Mouse (Mus musculus) spleen, adult 10 weeks (tissue): Measurements from ENCODE around the gene Ldhc. TPM values are rescaled to one million over a fixed set of nuclear protein-coding genes. Genes with fewer than 3 reads are reported as not detected.

ENCODE experiments used
- polyA plus RNA-seq: library from polyadenylated mRNA; stranded (reverse); fragments of 350-450 nt; fragmentation: Illumina TruSeq; extraction: RNeasy Lipid Tissue Mini Kit (QIAGEN cat#74804); gene quantifications from one replicate; pipeline ENCODE4 v1.2.3, GENCODE M21; 2015; ENCODE audit warnings: low replicate concordance; ENCODE audit not compliant: insufficient read depth

Ldhc gene
- polyA plus RNA-seq, result not detected

GRCm38 (mm10) chr7:46860996-46861395, at the start of gene Ldhc:
TSS of gene Ldhc (plus strand) at chr7:46861203.

GRCm38 (mm10) chr7:46840787-46841525, 20.0 kb upstream of the Ldhc start, which contains the start of gene Ldha:
TSS of gene Ldha (plus strand) at chr7:46841475.

GRCm38 (mm10) chr7:46919551-46920176, 58.7 kb downstream of the Ldhc start, which contains the start of gene Tsg101:
TSS of gene Tsg101 (minus strand) at chr7:46919969.

Other genes starting within 250 kb of the Ldhc start
- 7.7 TPM for gene Sergef, start 221.4 kb upstream of the Ldhc start, polyA plus RNA-seq
- 0.19 TPM for gene Tph1, start 188.7 kb upstream of the Ldhc start, polyA plus RNA-seq
- 12.1 TPM for gene Saal1, start 150.5 kb upstream of the Ldhc start, polyA plus RNA-seq
- 1.1 TPM for gene Saa3, start 145.5 kb upstream of the Ldhc start, polyA plus RNA-seq
- gene Saa4, start 128.6 kb upstream of the Ldhc start, polyA plus RNA-seq, result not detected
- gene Saa1, start 118.2 kb upstream of the Ldhc start, polyA plus RNA-seq, result not detected
- not detected for gene Saa2, start 109.4 kb upstream of the Ldhc start, polyA plus RNA-seq
- gene Hps5, start 65.1 kb upstream of the Ldhc start, polyA plus RNA-seq, result 62.5 TPM
- 56.3 TPM for gene Gtf2h1, start 65.1 kb upstream of the Ldhc start, polyA plus RNA-seq
- 238 TPM for gene Ldha, start 19.7 kb upstream of the Ldhc start, polyA plus RNA-seq
- 96.7 TPM for gene Tsg101, start 58.8 kb downstream of the Ldhc start, polyA plus RNA-seq
- gene Uevld, start 97.3 kb downstream of the Ldhc start, polyA plus RNA-seq, result 11.0 TPM
- not detected for gene Gm9999, start 122.4 kb downstream of the Ldhc start, polyA plus RNA-seq
- gene Spty2d1, start 147.2 kb downstream of the Ldhc start, polyA plus RNA-seq, result 29.6 TPM
- 24.0 TPM for gene Tmem86a, start 189.4 kb downstream of the Ldhc start, polyA plus RNA-seq